Mouse (Mus musculus) T-helper 2 cell (primary cell): ENCODE measurements around the gene Drd4.

Experiments used
- in situ Hi-C: fragments of 300-600 bp; cut with MboI, MseI; formaldehyde crosslinking; loops from one replicate; pipeline ENCODE4 v1.15.1; 2025; ENCODE audit warnings: high pct_unique_total_duplicates

Gene Drd4

GRCm38 (mm10) chr7:141335044-141335579 lies 43.3 kb downstream of the Drd4 start:
- in situ Hi-C loops, result no loop called here

GRCm38 (mm10) chr7:141335682-141336081 lies 43.9 kb downstream of the Drd4 start:
- in situ Hi-C loops, result no loop called here

GRCm38 (mm10) chr7:141336296-141336695 lies 44.5 kb downstream of the Drd4 start:
- in situ Hi-C loops, result no loop called here

- in situ Hi-C loops, result no loop called here
Measured at GRCm38 (mm10) chr7:141337716-141338416, 46.1 kb downstream of the Drd4 start.

- in situ Hi-C loops, result no loop called here
Measured at GRCm38 (mm10) chr7:141338576-141339131, 46.8 kb downstream of the Drd4 start, which contains the start of gene Eps8l2. Gene Eps8l2 (plus strand): TSS chr7:141338880.

GRCm38 (mm10) chr7:141339215-141339920 lies 47.6 kb downstream of the Drd4 start:
- in situ Hi-C loops, result no loop called here

- in situ Hi-C loops, result no loop called here
Measured at GRCm38 (mm10) chr7:141340023-141340422, 48.2 kb downstream of the Drd4 start.

- in situ Hi-C loops, result no loop called here
Measured at GRCm38 (mm10) chr7:141340476-141340875, 48.7 kb downstream of the Drd4 start.

- in situ Hi-C loops, result no loop called here
Measured at GRCm38 (mm10) chr7:141341689-141342226, 50.0 kb downstream of the Drd4 start.

- in situ Hi-C loops, result no loop called here
Measured at GRCm38 (mm10) chr7:141343230-141343629, 51.4 kb downstream of the Drd4 start.

- in situ Hi-C loops, result no loop called here
Measured at GRCm38 (mm10) chr7:141343696-141344095, 51.9 kb downstream of the Drd4 start.

- in situ Hi-C loops, result no loop called here
Measured at GRCm38 (mm10) chr7:141344787-141345186, 53.0 kb downstream of the Drd4 start.
